Mouse (Mus musculus) adrenal gland, postnatal 25 days (tissue): ENCODE measurements around the gene Coq5. TPM values are rescaled to one million over a fixed set of nuclear protein-coding genes. Genes with fewer than 3 reads are reported as not detected.
A peak's percentile ranks its signal among the peaks of the same experiment; 100 is the strongest.

Experiments used
- DNase-seq: peaks from one replicate; pipeline ENCODE4 v3.0.0; 2021; ENCODE audit warnings: mixed read lengths
- long read RNA-seq: library from polyadenylated mRNA; stranded (forward); transcript quantifications from one replicate; pipeline ENCODE4 v2.0.0, GENCODE M21; 2021
- total RNA-seq: library from RNA; stranded (reverse); gene quantifications from 2 replicates; pipeline ENCODE4 v1.2.3, GENCODE M21; 2021

Coq5 gene
- total RNA-seq: 51.0 and 53.0 TPM in 2 replicates
- long read RNA-seq, transcript Coq5-201 (7 exons, 2,037 nt): major isoform, 176 of 182 reads
- long read RNA-seq, partial matches to known transcripts: 3 of 182 reads
- long read RNA-seq, other reads (novel, unspliced or antisense): 2 of 182 reads

DNA sequence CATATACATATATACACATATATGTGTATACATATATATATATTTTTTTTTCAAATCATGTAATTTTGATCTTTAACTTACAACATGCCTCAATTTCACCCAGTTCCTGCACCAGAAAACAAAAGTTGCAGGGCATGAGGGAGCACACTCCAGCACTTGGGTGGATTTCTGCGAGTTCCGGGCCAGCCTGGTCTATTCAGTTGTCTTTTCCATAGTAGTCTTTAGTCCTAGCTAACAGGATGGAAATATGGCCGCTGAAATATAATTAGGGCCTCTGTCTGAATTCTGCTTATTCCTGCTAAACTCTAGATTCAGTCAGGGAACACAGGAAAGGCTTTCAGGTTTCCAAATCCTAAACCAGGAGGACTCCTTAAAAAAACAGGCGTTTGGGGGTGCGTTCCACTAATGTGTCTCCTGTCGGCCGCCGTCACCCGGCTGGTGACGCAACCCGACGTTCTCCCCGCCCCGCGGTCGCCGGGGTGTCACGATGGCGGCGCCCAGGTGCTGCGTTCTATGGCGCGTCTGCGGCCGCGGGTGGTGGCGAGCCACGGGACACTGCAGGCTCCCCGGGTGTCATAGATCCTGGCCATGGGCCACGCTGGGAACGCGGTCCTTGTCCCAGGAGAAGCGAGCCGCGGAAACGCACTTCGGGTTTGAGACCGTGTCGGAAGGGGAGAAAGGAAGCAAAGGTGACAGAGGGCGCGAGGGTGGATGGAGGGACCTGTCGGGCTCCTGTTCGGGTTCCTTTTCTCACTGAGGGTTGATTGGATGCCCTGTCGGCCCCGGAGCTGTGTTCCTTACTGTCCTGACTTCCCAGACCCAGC, at the start of gene Coq5:
TSS of gene Coq5 (plus strand) at position 441 of the 824 bp plus-strand sequence.
- DNase-seq: peak; percentile 90

- DNase-seq: no peak
Observed at GRCm38 (mm10) chr5:115230830-115231551, 48.5 kb upstream of the Coq5 start.

- DNase-seq: no peak
Observed at GRCm38 (mm10) chr5:115231552-115232120, 47.8 kb upstream of the Coq5 start.

DNA sequence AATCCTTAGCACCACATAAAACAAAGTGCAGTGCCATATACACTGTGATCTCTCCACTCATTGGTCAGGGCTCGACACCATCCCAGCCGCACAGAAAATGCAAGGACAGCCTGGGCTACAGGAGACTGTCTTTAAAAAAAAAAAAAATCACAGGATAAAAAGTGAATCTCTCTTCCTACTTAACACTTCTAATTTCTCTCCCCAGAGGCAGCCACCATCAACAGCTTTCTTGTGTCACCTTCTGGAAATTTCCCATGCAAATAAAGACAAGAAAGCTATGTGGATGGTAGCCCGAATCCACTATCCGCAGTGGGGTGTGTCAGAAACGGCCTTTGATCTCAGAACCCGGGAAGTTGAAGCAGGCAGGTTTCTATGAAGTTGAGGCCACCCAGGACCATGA, 47.0 kb upstream of the Coq5 start:
- no peak for DNase-seq

GRCm38 (mm10) chr5:115233031-115233780, 46.3 kb upstream of the Coq5 start:
- no peak for DNase-seq

DNA sequence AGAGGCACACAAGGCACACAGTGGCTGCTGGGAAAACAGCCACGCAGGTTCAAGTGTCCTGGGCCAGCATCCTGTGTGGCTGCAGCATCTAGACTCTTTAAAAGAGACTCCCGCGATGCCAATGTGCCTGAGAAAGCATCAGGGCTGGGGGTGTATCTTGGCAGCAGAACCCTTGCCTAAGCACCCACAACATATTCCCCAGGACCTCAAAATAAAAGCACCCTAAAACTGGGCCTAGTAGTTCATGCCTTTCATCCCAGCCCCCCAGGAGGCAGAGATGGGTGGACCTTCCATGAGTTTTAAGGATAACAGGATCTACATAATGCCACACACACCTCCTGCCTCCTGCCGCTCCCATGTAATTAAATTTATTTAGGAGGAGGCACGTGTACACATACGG, 44.9 kb upstream of the Coq5 start:
- no peak for DNase-seq

DNA sequence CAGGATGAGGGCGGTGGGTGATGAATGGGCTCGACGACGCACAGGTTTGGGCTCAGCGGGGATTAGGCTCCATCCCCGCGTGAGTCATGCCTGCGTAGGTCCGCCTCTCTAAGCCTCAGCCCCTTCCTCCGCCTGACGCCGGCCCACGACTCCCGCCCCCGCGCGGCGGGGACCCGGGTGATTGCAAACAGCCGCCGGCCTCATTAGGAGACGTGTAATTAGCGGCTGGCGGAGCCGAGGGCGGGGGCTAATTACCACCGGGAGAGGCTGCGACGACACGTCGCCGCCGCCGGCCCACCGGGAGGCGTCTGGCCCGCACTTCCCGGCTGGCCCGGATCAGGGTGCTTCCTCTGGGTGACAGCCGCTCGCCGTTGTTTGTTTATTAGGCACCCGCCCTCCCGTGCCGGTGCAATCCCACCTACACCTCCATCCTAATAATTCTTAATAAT, 44.1 kb upstream of the Coq5 start:
- DNase-seq: peak; percentile 80

- DNase-seq: peak; percentile 94
Observed at GRCm38 (mm10) chr5:115235786-115236263, 43.6 kb upstream of the Coq5 start, which contains the start of gene Pop5. Gene Pop5, plus strand, starts transcription at chr5:115235836.

DNA sequence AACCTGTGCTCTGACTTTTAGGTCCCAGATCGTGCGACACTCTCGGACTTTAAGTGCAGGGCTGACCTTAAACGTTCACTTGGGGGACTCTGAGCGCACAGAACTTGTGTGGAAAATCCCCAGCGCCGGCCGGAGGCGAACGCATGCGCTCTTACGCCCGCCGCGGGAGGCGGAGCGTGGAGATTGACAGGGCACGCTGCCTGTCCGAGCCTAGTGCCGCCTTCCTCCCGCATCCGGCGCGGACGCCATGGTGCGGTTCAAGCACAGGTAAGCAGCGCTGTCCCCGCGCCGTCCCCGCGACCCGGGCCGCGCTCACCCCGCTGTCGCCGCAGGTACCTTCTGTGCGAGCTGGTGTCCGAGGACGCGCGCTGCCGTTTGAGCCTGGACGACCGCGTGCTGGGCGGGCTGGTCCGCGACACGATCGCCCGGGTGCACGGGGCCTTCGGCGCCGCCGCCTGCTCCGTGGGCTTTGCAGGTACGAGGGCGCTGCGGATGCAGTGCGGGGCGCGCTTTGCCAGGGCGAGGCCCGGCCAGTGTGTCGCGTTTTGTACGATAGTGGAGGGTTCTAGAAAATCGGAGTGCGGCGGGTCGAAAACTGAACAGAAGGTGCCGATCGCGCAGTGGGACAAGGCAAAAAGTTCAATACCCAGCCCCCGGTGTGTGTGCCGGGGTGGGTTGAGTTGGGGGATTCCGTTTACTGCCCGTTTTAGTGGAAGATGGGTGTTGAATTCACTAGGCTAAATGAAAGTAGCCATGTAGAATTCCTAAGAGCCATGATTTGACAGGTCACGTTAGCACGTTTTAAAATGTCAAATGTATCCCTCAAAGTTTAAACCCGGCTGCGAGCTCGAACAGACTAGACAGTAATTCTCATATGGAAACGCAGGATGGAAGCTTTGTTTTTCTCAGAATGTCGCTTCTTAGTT, 41.4 kb upstream of the Coq5 start:
- DNase-seq: peak; percentile 94

GRCm38 (mm10) chr5:115238729-115239195, 40.7 kb upstream of the Coq5 start:
- DNase-seq: no peak

GRCm38 (mm10) chr5:115240191-115240590, 39.3 kb upstream of the Coq5 start:
- no peak for DNase-seq

DNA sequence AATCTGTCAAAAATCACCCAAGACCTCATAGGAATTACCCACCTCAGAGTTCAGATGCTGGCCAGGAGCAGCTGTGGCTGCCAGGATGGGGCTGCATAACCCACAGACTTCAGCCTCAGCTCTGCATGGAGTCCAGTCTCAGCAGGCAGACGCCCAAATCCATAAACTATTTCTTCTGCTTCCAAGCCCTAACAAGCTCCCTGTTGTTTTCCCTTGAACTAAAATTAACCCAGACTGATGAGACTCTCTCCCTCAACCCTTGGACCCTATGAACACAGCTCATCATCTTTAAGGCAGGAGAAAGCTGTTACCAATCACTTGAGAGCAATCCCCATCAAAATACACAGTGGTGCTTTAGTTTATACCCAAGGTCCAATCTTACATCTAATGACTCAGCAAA, 24.0 kb upstream of the Coq5 start:
- no peak for DNase-seq

DNA sequence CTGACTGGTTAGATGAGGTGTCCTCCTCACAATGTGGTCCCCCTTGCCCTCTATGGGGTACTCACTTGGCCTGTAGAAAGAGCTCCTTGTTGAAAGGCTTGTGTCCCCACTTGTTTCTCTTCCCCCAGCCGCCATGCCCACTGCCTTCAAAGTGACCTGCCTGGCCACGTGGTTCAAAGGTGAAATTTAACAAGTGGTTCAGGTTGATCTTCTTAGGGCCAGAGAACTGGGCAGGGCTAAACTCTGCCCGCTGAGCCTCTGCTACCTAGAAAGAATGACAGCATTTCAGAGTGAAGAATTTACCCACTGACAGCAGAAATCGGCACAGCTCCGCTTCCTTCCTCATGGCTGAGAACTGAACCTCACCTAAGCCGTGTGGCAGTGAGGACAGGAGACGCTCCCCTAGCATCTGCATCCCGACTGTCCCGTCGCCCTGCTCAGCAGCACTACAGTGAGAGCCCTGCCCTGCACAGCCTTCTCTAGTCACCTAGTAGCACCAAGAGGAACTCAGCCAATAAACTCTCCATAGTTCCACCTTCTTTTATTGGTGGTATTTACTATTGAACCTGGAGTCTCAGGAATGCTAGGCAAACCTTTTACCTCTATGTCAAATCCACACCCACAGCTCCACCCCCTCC, 22.4 kb upstream of the Coq5 start:
- DNase-seq: no peak

DNA sequence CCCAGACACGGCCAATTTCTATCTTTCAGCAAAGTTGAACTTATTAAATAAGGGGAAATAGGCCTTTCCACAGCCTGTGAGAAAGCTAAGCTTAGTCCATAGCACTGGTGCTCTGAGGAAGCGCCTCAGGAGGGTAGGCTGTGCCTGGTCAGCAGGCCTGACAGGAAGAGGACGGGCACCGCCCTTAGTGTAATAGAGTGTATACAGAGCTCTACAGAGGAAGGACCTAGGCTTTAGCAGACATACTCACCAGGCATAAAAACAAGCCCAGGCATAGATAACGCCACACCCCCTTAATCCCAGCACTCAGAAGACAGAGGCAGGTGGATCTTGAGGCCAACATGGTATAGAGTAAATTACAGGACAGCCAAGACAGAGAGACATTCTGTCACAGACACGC, 19.1 kb upstream of the Coq5 start:
- DNase-seq: no peak

DNA sequence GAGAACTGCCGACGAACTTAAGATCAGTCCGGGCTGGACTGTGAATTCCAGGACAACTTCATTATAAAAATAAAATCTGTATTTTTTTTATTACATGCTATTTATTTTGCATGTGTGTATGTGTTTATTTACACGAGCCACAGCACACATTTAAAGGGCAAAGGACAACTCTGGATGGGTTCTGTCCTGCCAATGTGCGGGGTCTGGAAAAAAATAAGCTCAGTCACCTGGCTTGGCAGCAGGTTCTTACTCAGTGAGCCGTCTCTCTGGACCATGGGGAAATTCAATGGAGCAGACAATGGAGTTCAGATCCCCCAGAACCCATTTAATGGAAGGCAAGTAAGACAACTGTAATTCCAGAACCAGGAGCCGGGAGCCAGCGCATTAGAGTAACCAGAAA, 18.3 kb upstream of the Coq5 start:
- no peak for DNase-seq

DNA sequence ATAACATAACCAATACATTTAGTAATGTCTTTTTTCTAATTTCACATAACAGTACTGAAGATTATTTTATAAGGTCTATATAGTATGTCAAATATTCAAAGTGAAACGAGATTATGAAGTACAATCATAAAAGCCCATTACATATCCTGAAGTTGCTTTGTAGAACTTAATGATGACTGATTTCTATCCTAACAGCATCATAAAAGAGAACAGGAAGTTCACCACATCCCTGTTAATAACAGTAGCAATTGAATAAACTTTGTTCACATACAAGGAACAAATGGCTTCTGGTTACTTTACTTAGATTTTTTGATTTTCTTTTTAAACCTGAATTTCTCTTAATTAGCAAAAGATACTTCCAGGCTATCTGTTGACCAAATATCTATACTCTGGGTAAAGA, 17.6 kb upstream of the Coq5 start:
- DNase-seq: no peak

DNA sequence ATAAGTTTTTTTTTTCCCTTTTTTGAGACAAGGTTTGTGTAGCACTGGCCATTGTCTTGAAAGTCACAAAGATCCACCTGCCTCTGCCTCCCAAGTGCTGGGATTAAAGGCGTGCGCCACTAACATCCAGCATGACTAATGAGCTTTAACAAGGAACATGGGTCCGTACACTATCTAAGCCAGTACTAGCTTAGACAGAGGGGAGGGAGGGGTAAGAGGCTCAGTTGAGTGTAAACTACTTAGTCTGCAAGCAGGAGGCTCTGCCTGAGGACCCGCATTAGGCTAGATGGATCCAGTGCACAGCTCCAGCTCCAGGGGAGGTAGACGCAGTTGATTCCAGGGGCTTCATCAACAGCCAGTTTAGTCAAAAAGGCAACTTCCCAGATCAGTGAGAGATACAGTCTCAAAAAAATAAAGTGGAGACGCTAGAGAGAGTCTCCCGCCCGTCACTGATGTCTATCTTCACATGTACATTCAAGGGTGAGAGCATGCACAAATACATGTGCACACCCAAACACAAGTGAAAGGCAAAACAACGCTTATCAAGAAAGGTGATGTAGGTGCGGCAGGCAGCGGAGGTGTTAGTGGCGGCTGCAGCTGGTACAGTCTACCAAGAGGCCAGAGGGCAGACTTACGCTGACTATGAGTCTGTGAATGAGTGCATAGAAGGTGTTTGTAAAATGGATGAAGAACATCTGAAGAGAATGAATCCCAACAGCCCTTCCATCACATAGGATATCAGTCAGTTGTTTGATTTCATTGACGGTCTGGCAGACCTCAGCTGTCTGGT, 16.8 kb upstream of the Coq5 start:
- DNase-seq: no peak

DNA sequence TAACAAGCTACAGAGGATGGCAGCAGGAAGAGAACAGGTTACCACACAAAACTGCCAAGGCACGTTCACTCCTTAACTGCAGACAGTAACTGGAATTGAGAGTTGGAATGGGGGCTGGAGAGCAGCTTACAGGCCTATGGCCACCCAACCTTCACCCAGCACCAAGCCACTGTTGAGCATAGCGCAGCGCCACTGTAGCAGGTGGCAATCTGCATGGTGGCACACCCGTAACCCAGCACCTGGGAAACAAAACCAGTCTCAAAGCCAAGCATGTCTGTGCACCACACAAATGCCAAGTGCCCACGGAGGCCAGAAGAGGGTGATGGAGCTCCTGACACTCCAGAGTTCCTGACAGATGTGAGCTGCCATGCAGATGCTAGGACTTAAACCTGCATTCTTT, 13.1 kb upstream of the Coq5 start:
- no peak for DNase-seq

- no peak for DNase-seq
Observed at GRCm38 (mm10) chr5:115266787-115267468, 12.5 kb upstream of the Coq5 start.
